In genomic region chr5:129036678-129037077, GRCm38 (mm10) we compare ENCODE assay signal across 21 mouse cellular contexts. TPM values are rescaled to one million over a fixed set of nuclear protein-coding genes. Genes with fewer than 3 reads are reported as not detected.
DNase-seq lines count a peak whose midpoint lies in the region; ATAC-seq and TF ChIP-seq lines count a peak whose summit lies in the region.
"Had no signal": no experiment of that assay in that cellular context is flagged by ENCODE, and none has a peak within 500 bp of the region (broad histone marks: within the 10 kb centered on the region; RNA-seq: fewer than 3 reads in every experiment).

No protein-coding gene starts in this region.

- no peaks in the 10 kb centered on the region for H3K27me3 ChIP-seq in kidney, postnatal 0 days (ENCODE audit: insufficient read depth, low read length)
- no peaks in the 10 kb centered on the region for H3K27me3 ChIP-seq in testis, adult 2 months (ENCODE audit: control insufficient read depth, insufficient read depth, low read length)
- no peaks in the 10 kb centered on the region for H3K27me3 ChIP-seq in Patski
- H3K27me3 ChIP-seq: embryonic facial prominence, embryonic 15.5 days; heart, embryonic 15.5 days; hindbrain, embryonic 15.5 days; limb, embryonic 13.5 days; liver, embryonic 15.5 days; stomach, embryonic 15.5 days had no signal

- H3K27ac ChIP-seq in kidney, postnatal 0 days, result no peak overlapping the region
- no peak overlapping the region for H3K27ac ChIP-seq in testis, adult 2 months (ENCODE audit: control insufficient read depth, insufficient read depth, low read depth, low read length)
- H3K27ac ChIP-seq: embryonic facial prominence, embryonic 15.5 days; heart, embryonic 15.5 days; hindbrain, embryonic 15.5 days; limb, embryonic 13.5 days; liver, embryonic 15.5 days; midbrain, embryonic 10.5 days; stomach, embryonic 15.5 days had no signal

- no peaks in the 10 kb centered on the region for H3K9me3 ChIP-seq in kidney, postnatal 0 days (replicated peaks; ENCODE audit: low read length)
- H3K9me3 ChIP-seq: embryonic facial prominence, embryonic 15.5 days; heart, embryonic 15.5 days; hindbrain, embryonic 15.5 days; liver, embryonic 15.5 days; midbrain, embryonic 10.5 days; stomach, embryonic 15.5 days had no signal

- 91% methylated on average over 5 of the region's 5 CpGs for WGBS in kidney, postnatal 0 days

- TF ChIP-seq CTCF in kidney, postnatal 0 days (IDR thresholded peaks at IDR 0.05; ENCODE audit: low read depth), result peak; percentile 18; the same call in 1 of the 2 replicates
- TF ChIP-seq CTCF in testis, adult 2 months (IDR thresholded peaks at IDR 0.05; ENCODE audit: control insufficient read depth, insufficient read depth, insufficient replicate concordance, low read depth, low read length), result peak; percentile 33; the same call in 1 of the 2 replicates
- peak; percentile 45 for TF ChIP-seq CTCF in Patski (IDR thresholded peaks at IDR 0.05)

- POLR2A ChIA-PET in Patski (lab: Charles Lee), result interaction anchor here (0.6 kb wide), 1 partner anchor 11 kb away, joined by 3 read pairs; no protein-coding TSS in a partner anchor

- H3K4me2 ChIP-seq in kidney, postnatal 0 days (ENCODE audit: low read length), result no peak overlapping the region
- H3K4me2 ChIP-seq: embryonic facial prominence, embryonic 15.5 days; heart, embryonic 15.5 days; hindbrain, embryonic 15.5 days; limb, embryonic 13.5 days; liver, embryonic 15.5 days; stomach, embryonic 15.5 days had no signal

- TF ChIP-seq POLR2A in testis, adult 2 months (IDR thresholded peaks at IDR 0.05; ENCODE audit: control insufficient read depth, low read depth, low read length), result no peak

- no peak for ATAC-seq in kidney, postnatal 0 days (replicated peaks; ENCODE audit: low FRiP score, low read depth)
- no peak for ATAC-seq in Patski
- ATAC-seq: forebrain, embryonic 16.5 days; intestine, embryonic 16.5 days had no signal

- H3K36me3 ChIP-seq in kidney, postnatal 0 days (ENCODE audit: insufficient read depth, low read length), result no peaks in the 10 kb centered on the region
- H3K36me3 ChIP-seq in testis, adult 2 months (ENCODE audit: control insufficient read depth, insufficient read depth, low read length), result no peaks in the 10 kb centered on the region
- H3K36me3 ChIP-seq: embryonic facial prominence, embryonic 15.5 days; heart, embryonic 15.5 days; hindbrain, embryonic 15.5 days; limb, embryonic 13.5 days; liver, embryonic 15.5 days; midbrain, embryonic 10.5 days; stomach, embryonic 15.5 days had no signal

- no peaks in the 10 kb centered on the region for H3K4me1 ChIP-seq in kidney, postnatal 0 days (replicated peaks; ENCODE audit: insufficient read depth, low read length)
- H3K4me1 ChIP-seq in testis, adult 2 months (ENCODE audit: control insufficient read depth, insufficient read depth, low read length), result no peaks in the 10 kb centered on the region
- H3K4me1 ChIP-seq: embryonic facial prominence, embryonic 15.5 days; heart, embryonic 15.5 days; hindbrain, embryonic 15.5 days; limb, embryonic 13.5 days; liver, embryonic 15.5 days; midbrain, embryonic 10.5 days; stomach, embryonic 15.5 days had no signal

- H3K4me3 ChIP-seq in kidney, postnatal 0 days (replicated peaks; ENCODE audit: low read depth, low read length), result no peak overlapping the region
- H3K4me3 ChIP-seq in testis, adult 2 months (ENCODE audit: control insufficient read depth, low read depth, low read length), result no peak overlapping the region
- H3K4me3 ChIP-seq: embryonic facial prominence, embryonic 15.5 days; heart, embryonic 15.5 days; hindbrain, embryonic 15.5 days; limb, embryonic 13.5 days; liver, embryonic 15.5 days; midbrain, embryonic 10.5 days; stomach, embryonic 15.5 days had no signal

- DNase-seq in kidney, postnatal 0 days (ENCODE audit: low spot score), result no peak
- no peak for DNase-seq in kidney, postnatal 14 days
- DNase-seq in testis, postnatal 14 days (ENCODE audit: low spot score), result no peak
- no peak for DNase-seq in Patski (ENCODE audit: low read depth, low spot score)
- DNase-seq in right cerebral cortex, postnatal 36 days (ENCODE audit: low spot score in 2 of 2), result no peak
- no peak for DNase-seq in urinary bladder, postnatal 14 days (ENCODE audit: low spot score)
- DNase-seq: adrenal gland, postnatal 10 days; cerebellum, adult 8-10 months; heart, postnatal 4 days; kidney, postnatal 4 days; right cerebral cortex, adult 18-20 months had no signal

- no peak overlapping the region for H3K9ac ChIP-seq in kidney, postnatal 0 days (ENCODE audit: low read depth, low read length)
- H3K9ac ChIP-seq: embryonic facial prominence, embryonic 15.5 days; heart, embryonic 15.5 days; hindbrain, embryonic 15.5 days; limb, embryonic 13.5 days; liver, embryonic 15.5 days; stomach, embryonic 15.5 days had no signal

- CTCF ChIA-PET in Patski (lab: Charles Lee), result interaction anchor here (1.6 kb wide), 1 partner anchor 9 kb away, joined by 3 read pairs; no protein-coding TSS in a partner anchor

- in situ Hi-C loops in Patski (cut with MboI; ENCODE audit: low pct_unique_long_range_greater_than_20kb), result no loop called here

RNA-seq across cellular contexts. Expression of gene Ran, which starts 16.8 kb away (rescaled TPM):
- 392 and 446 TPM in 2 replicates for polyA plus RNA-seq in kidney, postnatal 0 days (2015; fragmentation: Nextera tagmentation; extraction: Ambion mirVana)
- 254 and 277 TPM in 2 replicates for polyA plus RNA-seq in testis, adult 2 months (2012; rRNA removed)
- polyA plus RNA-seq in Patski (2021), result 609 TPM

RNA-seq across cellular contexts. Expression of gene Stx2, which starts 28.3 kb away (rescaled TPM):
- polyA plus RNA-seq in kidney, postnatal 0 days (2015; fragmentation: Nextera tagmentation; extraction: Ambion mirVana), result 32.7 and 33.0 TPM in 2 replicates
- polyA plus RNA-seq in testis, adult 2 months (2012; rRNA removed), result 51.0 and 52.4 TPM in 2 replicates
- 62.1 TPM for polyA plus RNA-seq in Patski (2021)

RNA-seq across cellular contexts. Expression of gene Adgrd1, which starts 59.9 kb away (rescaled TPM):
- polyA plus RNA-seq in kidney, postnatal 0 days (2015; fragmentation: Nextera tagmentation; extraction: Ambion mirVana), result 0.82 and 0.96 TPM in 2 replicates
- 1.3 and 1.6 TPM in 2 replicates for polyA plus RNA-seq in testis, adult 2 months (2012; rRNA removed)
- polyA plus RNA-seq in Patski (2021), result 0.01 TPM
